Mouse (Mus musculus): ENCODE measurements around the gene Cdc20b. TPM values are rescaled to one million over a fixed set of nuclear protein-coding genes. Genes with fewer than 3 reads are reported as not detected.

The Cdc20b gene
- polyA plus RNA-seq, 1 experiment: not detected

DNA sequence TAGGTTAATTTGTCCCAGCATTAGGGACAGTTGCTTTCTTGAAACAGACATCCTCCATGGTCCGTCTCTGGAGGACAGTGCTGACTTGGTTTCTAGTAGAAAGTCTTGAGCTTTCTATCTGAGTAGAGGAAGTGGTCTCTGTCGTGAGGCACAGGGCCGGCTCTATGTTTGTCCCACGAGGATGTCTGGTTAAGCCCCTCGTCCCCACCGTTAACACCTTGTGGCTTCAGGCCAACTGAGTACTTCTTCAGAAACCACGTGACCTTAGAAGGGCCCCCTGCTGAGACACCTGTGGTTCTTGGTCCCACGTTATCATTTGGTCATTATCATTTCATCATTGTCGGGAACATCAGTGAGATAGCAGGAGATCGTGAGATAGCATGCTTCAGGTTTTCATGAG lies 66.9 kb downstream of the Cdc20b start:
- TF ChIP-seq CTCF (IDR thresholded peaks at IDR 0.05; ENCODE audit: insufficient read depth, low read depth, low read length): no peak
- no peak for TF ChIP-seq POLR2A (IDR thresholded peaks at IDR 0.05; ENCODE audit: insufficient read depth, low read depth, low read length)
- H3K4me1 ChIP-seq (ENCODE audit: control insufficient read depth, insufficient read depth, low read length): no peaks in the 10 kb centered on the region
- no peak overlapping the region for H3K27ac ChIP-seq (ENCODE audit: insufficient read depth, low read depth, low read length)
- WGBS: 80% methylated on average over 10 of the region's 10 CpGs
- no peak overlapping the region for H3K4me3 ChIP-seq (ENCODE audit: insufficient read depth, low read depth, low read length)

DNA sequence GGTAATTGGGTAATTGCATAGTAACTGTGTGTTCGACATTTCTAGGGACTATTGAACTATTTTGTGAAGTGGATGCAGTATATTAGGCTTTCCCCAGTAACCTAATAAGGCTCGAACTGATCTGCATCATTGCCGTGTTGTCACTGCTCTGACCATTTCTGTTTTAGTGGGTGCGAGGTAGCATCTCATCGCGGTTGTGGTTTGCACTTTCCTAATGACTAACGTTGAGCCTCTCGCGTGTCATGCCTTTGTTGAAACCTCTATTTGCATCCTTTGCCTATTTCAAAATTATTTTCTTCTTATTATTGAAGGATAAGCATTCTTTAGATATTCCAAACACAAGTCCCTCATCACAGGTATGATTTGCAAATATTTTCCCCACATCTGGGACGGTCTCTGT lies 69.8 kb downstream of the Cdc20b start:
- Histone ChIP-seq H3K27ac (ENCODE audit: insufficient read depth, low read depth, low read length) (no peak overlapping the region), H3K4me1 (ENCODE audit: control insufficient read depth, insufficient read depth, low read length) (no peaks in the 10 kb centered on the region)
- WGBS: 83% methylated on average over 10 of the region's 10 CpGs

DNA sequence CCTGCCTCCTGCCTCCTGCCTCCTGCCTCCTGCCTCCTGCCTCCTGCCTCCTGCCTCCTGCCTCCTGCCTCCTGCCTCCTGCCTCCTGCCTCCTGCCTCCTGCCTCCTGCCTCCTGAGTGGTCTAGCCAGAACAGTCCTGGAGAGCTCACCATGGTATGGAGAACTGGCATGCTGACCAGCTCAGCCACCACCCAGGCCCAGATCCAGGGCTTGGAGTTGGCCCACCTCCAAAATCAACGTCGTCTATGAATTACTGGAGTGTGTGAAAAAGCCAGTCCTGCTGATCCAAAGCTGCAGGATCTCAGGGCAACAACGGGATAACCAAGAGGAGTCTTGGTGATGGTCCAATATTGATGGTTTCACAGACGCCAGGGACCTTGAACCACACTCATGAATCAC lies 84.1 kb downstream of the Cdc20b start:
- TF ChIP-seq CTCF (IDR thresholded peaks at IDR 0.05; ENCODE audit: insufficient read depth, low read depth, low read length) (no peak), POLR2A (IDR thresholded peaks at IDR 0.05; ENCODE audit: insufficient read depth, low read depth, low read length) (no peak)
- no peak overlapping the region for H3K27ac ChIP-seq (ENCODE audit: insufficient read depth, low read depth, low read length)
- no peaks in the 10 kb centered on the region for H3K4me1 ChIP-seq (ENCODE audit: control insufficient read depth, insufficient read depth, low read length)
- H3K4me3 ChIP-seq (ENCODE audit: insufficient read depth, low read depth, low read length): no peak overlapping the region
- whole genome bisulfite sequencing: 26% methylated on average over 4 of the region's 4 CpGs

More for the DNA sequence above, 69.8 kb downstream of the Cdc20b start:
- no peak overlapping the region for H3K4me3 ChIP-seq (ENCODE audit: insufficient read depth, low read depth, low read length)
- TF ChIP-seq POLR2A (IDR thresholded peaks at IDR 0.05; ENCODE audit: insufficient read depth, low read depth, low read length) (no peak), CTCF (IDR thresholded peaks at IDR 0.05; ENCODE audit: insufficient read depth, low read depth, low read length) (no peak)

DNA sequence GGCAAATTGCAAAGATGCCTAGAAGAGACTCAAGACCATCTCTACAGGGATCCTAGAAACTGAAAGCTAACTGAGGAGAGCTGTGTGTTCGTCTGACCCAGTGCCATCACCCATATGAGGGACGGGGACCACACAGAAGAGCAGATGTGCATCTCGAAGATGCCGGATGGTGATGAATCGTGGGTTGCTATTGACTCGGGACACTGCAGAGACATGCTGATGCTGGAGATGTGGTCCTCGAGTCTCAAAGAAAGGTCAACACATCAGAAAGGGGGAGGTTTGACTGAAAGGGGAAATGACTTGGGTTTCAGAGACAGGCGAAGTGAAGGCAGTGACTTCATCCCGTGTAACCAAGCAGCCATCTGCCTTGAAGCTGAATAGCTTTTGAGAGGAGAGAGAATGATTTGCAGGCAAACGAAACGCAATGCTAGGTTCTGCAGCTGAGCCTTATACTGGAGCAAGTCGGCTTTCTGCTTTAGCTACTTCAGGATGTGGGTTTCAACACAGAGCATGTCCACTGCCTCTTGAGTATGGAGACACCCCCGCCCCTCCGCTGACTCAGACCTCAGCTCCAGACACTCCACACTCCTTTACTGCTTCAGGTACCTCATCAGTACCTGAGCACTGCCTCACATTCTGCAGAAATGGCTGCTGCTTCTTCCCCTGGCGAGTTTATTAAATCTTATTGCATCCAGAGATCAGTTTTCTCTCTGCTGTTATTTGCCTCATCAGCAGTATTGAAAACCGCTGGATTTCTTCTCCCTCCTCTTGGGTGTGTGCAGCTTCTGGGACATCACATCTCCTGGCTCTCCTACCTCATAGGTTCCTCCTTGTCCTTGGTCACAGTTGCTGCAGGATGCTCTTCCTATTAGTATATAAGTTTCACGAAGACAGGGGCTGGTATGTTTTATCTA lies 85.7 kb downstream of the Cdc20b start:
- 89% methylated on average over 17 of the region's 17 CpGs for WGBS
- H3K27ac ChIP-seq (ENCODE audit: insufficient read depth, low read depth, low read length): no peak overlapping the region
- H3K4me1 ChIP-seq (ENCODE audit: control insufficient read depth, insufficient read depth, low read length): no peaks in the 10 kb centered on the region
- TF ChIP-seq CTCF (IDR thresholded peaks at IDR 0.05; ENCODE audit: insufficient read depth, low read depth, low read length) (no peak), POLR2A (IDR thresholded peaks at IDR 0.05; ENCODE audit: insufficient read depth, low read depth, low read length) (no peak)
- no peak overlapping the region for H3K4me3 ChIP-seq (ENCODE audit: insufficient read depth, low read depth, low read length)

DNA sequence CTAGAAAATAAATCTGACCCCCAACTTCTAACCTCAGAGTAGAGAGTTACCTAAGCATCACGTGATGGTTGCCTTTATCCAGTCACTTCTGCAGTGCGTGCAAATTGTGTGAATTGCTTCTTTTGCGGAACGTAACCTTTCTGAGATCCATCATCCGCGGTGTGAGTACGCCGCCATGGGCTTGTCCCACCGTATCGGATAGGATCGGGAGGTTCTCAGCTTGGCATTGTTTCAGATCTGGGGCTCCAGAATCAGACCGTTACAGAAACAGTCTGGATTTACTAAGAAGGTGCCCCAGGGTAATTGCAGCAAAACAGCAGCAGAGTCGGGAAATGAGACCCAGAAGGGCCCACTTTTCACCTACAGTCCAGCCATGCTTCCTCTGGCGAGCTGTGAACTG lies 86.4 kb downstream of the Cdc20b start:
- no peak overlapping the region for H3K4me3 ChIP-seq (ENCODE audit: insufficient read depth, low read depth, low read length)
- no peaks in the 10 kb centered on the region for H3K4me1 ChIP-seq (ENCODE audit: control insufficient read depth, insufficient read depth, low read length)
- no peak overlapping the region for H3K27ac ChIP-seq (ENCODE audit: insufficient read depth, low read depth, low read length)
- TF ChIP-seq POLR2A (IDR thresholded peaks at IDR 0.05; ENCODE audit: insufficient read depth, low read depth, low read length): no peak
- no peak for TF ChIP-seq CTCF (IDR thresholded peaks at IDR 0.05; ENCODE audit: insufficient read depth, low read depth, low read length)
- WGBS: 91% methylated on average over 14 of the region's 14 CpGs

DNA sequence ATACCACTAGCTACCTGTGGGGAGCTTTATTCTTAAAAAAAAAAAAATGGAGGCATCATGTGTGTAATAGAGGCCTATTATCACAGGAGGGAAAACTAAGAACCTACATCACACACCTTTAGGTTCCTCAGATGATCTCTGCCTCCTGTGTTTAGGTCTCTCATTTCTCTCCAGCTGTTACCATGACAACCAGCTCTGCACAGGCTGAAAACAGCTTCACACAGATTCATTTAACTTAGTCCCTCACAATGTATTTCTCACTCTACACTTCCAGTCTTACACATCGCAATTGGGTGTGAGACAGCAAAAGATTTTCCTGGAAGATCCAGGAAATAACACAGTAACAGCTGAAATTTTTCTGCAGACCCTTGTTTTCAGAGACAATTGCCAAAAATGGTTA lies 95.1 kb downstream of the Cdc20b start:
- no peak for TF ChIP-seq POLR2A (IDR thresholded peaks at IDR 0.05; ENCODE audit: insufficient read depth, low read depth, low read length)
- TF ChIP-seq CTCF (IDR thresholded peaks at IDR 0.05; ENCODE audit: insufficient read depth, low read depth, low read length): no peak
- WGBS: 35% methylated on average over 1 of the region's 1 CpGs
- Histone ChIP-seq H3K4me3 (ENCODE audit: insufficient read depth, low read depth, low read length) (no peak overlapping the region), H3K4me1 (ENCODE audit: control insufficient read depth, insufficient read depth, low read length) (no peaks in the 10 kb centered on the region), H3K27ac (ENCODE audit: insufficient read depth, low read depth, low read length) (no peak overlapping the region)

DNA sequence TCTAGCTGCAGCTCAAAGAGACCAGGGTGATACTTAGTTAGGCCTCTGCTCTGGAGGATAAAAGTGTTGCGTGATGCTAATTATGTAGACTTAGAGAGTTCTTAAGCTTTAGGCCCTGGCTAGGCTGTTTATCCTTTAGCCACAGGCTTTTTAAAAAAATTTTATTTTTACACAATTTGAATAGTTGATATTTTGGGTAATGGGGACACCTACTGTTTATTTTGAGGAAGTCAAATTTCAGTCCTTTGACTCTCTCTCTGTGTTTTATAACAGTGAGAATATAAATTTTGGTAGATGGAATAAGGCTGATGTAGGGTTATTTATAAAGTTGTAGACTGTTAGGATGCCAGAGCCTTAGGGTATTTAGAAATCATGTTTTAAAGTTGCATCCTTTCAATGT lies 104.7 kb downstream of the Cdc20b start:
- Histone ChIP-seq H3K27ac (ENCODE audit: insufficient read depth, low read depth, low read length) (no peak overlapping the region), H3K4me3 (ENCODE audit: insufficient read depth, low read depth, low read length) (no peak overlapping the region), H3K4me1 (ENCODE audit: control insufficient read depth, insufficient read depth, low read length) (no peaks in the 10 kb centered on the region)
- 82% methylated on average over 1 of the region's 1 CpGs for WGBS
- no peak for TF ChIP-seq CTCF (IDR thresholded peaks at IDR 0.05; ENCODE audit: insufficient read depth, low read depth, low read length)
- TF ChIP-seq POLR2A (IDR thresholded peaks at IDR 0.05; ENCODE audit: insufficient read depth, low read depth, low read length): no peak

Other genes starting within 250 kb of the Cdc20b start
- not detected in 2 replicates for gene Plpp1, start 234.3 kb upstream of the Cdc20b start, polyA plus RNA-seq (2012; ENCODE audit: insufficient read depth, insufficient read length, low replicate concordance, missing spikeins)
- gene Mtrex, start 107.7 kb upstream of the Cdc20b start, polyA plus RNA-seq (2012; ENCODE audit: insufficient read depth, insufficient read length, low replicate concordance, missing spikeins): not detected in 2 replicates
- gene Dhx29, start 107.7 kb upstream of the Cdc20b start, polyA plus RNA-seq (2012; ENCODE audit: insufficient read depth, insufficient read length, low replicate concordance, missing spikeins): not detected in 2 replicates
- gene Ccno, start 47.3 kb upstream of the Cdc20b start, polyA plus RNA-seq (2012; ENCODE audit: insufficient read depth, insufficient read length, low replicate concordance, missing spikeins): not detected in 2 replicates
- gene Mcidas, start 41.3 kb upstream of the Cdc20b start, polyA plus RNA-seq (2012; ENCODE audit: insufficient read depth, insufficient read length, low replicate concordance, missing spikeins): not detected in 2 replicates
- gene Gpx8, start 11.3 kb downstream of the Cdc20b start, polyA plus RNA-seq (2012; ENCODE audit: insufficient read depth, insufficient read length, low replicate concordance, missing spikeins): not detected in 2 replicates
- gene Gzma, start 65.9 kb downstream of the Cdc20b start, polyA plus RNA-seq (2012; ENCODE audit: insufficient read depth, insufficient read length, low replicate concordance, missing spikeins): not detected in 2 replicates
- gene Esm1, start 174.5 kb downstream of the Cdc20b start, polyA plus RNA-seq (2012; ENCODE audit: insufficient read depth, insufficient read length, low replicate concordance, missing spikeins): not detected in 2 replicates
- not detected in 2 replicates for gene Gzmk, start 190.8 kb downstream of the Cdc20b start, polyA plus RNA-seq (2012; ENCODE audit: insufficient read depth, insufficient read length, low replicate concordance, missing spikeins)

Data from olfactory bulb, adult 2 months (tissue).